Mouse (Mus musculus): ENCODE measurements around the gene Trmt10a. TPM values are rescaled to one million over a fixed set of nuclear protein-coding genes. Genes with fewer than 3 reads are reported as not detected.
A peak's percentile ranks its signal among the peaks of the same experiment; 100 is the strongest.

Gene Trmt10a
- polyA plus RNA-seq, 1 experiment from 2014 or later, result 10.9 TPM

GRCm38 (mm10) chr3:138182019-138182418 lies 38.8 kb downstream of the Trmt10a start:
- no peak overlapping the region for H3K4me3 ChIP-seq (replicated peaks)
- no peak overlapping the region for H3K9ac ChIP-seq
- 80% methylated on average over 2 of the region's 2 CpGs for WGBS
- no peaks in the 10 kb centered on the region for H3K36me3 ChIP-seq
- H3K4me2 ChIP-seq, result no peak overlapping the region
- H3K4me1 ChIP-seq, result no peaks in the 10 kb centered on the region
- H3K9me3 ChIP-seq, result no peaks in the 10 kb centered on the region
- H3K27ac ChIP-seq, result no peak overlapping the region
- no peak for ATAC-seq (ENCODE audit: insufficient read depth, low FRiP score, low read depth)
- no peaks in the 10 kb centered on the region for H3K27me3 ChIP-seq (replicated peaks)

- H3K4me3 ChIP-seq (replicated peaks), result no peak overlapping the region
- ATAC-seq (ENCODE audit: insufficient read depth, low FRiP score, low read depth), result no peak
- 75% methylated on average over 7 of the region's 7 CpGs for WGBS
- no peaks in the 10 kb centered on the region for H3K9me3 ChIP-seq
- no peaks in the 10 kb centered on the region for H3K4me1 ChIP-seq
- H3K27ac ChIP-seq, result no peak overlapping the region
- H3K9ac ChIP-seq, result no peak overlapping the region
- H3K36me3 ChIP-seq, result no peaks in the 10 kb centered on the region
- no peaks in the 10 kb centered on the region for H3K27me3 ChIP-seq (replicated peaks)
- no peak overlapping the region for H3K4me2 ChIP-seq
Measured at GRCm38 (mm10) chr3:138183371-138183770, 40.1 kb downstream of the Trmt10a start.

DNA sequence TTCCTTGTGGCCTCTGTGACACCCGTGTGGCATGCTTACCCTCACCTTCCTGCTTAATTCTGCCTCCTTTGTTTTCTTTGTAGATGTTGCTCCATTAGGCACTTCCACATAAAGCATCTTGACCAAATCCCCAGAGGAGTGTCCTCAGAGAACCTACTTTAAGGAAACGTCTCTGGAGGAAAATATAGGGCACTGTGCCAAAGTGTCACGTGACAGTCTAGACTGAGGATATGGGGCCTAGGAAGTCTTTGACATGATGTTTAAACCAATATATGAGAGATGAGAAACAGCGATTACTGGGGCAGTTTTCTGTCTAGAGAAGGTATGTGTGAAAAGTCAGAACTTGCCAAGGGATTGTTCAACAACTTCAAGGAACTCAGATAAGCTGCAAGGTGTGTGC lies 42.0 kb downstream of the Trmt10a start:
- H3K36me3 ChIP-seq, result no peaks in the 10 kb centered on the region
- H3K4me3 ChIP-seq (replicated peaks), result no peak overlapping the region
- no peak overlapping the region for H3K9ac ChIP-seq
- H3K27me3 ChIP-seq (replicated peaks), result no peaks in the 10 kb centered on the region
- 33% methylated on average over 4 of the region's 4 CpGs for WGBS
- H3K27ac ChIP-seq, result no peak overlapping the region
- 0 out of 2 replicates have a peak, but pooled peaks have one; percentile 35 for ATAC-seq (ENCODE audit: insufficient read depth, low FRiP score, low read depth)
- H3K4me2 ChIP-seq, result no peak overlapping the region
- no peaks in the 10 kb centered on the region for H3K4me1 ChIP-seq
- no peaks in the 10 kb centered on the region for H3K9me3 ChIP-seq

GRCm38 (mm10) chr3:138185995-138186930 lies 43.0 kb downstream of the Trmt10a start:
- Histone ChIP-seq H3K4me2 (no peak overlapping the region), H3K9me3 (no peaks in the 10 kb centered on the region), H3K4me3 (replicated peaks) (no peak overlapping the region), H3K27ac (no peak overlapping the region), H3K27me3 (replicated peaks) (no peaks in the 10 kb centered on the region), H3K4me1 (no peaks in the 10 kb centered on the region), H3K36me3 (no peaks in the 10 kb centered on the region), H3K9ac (no peak overlapping the region)
- WGBS, result 83% methylated on average over 26 of the region's 26 CpGs
- ATAC-seq (ENCODE audit: insufficient read depth, low FRiP score, low read depth), result no peak

DNA sequence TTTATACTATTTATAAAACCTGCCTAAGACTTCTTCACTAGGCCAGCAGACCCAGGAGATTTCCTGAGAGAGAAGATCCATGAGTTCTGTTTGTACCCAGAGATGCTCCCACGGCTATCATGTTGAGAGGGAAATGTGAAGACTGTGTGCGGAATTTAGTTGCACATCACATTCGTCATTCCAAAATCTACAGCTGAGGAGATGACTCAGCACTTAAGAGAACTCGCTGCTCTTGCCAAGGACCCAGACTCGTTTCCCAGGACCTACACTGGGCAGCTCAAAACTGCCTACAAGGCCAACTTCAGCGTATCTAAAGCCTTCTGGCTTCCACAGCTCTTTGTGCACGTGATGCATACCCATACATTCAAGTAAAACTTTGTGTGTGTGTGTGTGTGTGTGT lies 49.0 kb downstream of the Trmt10a start:
- 62% methylated on average over 7 of the region's 7 CpGs for WGBS
- no peak for ATAC-seq (ENCODE audit: insufficient read depth, low FRiP score, low read depth)
- no peaks in the 10 kb centered on the region for H3K4me1 ChIP-seq
- no peaks in the 10 kb centered on the region for H3K27me3 ChIP-seq (replicated peaks)
- no peaks in the 10 kb centered on the region for H3K9me3 ChIP-seq
- no peaks in the 10 kb centered on the region for H3K36me3 ChIP-seq
- H3K4me3 ChIP-seq (replicated peaks), result no peak overlapping the region
- H3K4me2 ChIP-seq, result no peak overlapping the region
- H3K27ac ChIP-seq, result no peak overlapping the region
- no peak overlapping the region for H3K9ac ChIP-seq

- Histone ChIP-seq H3K4me3 (replicated peaks) (no peak within 1 kb of the TSS), H3K4me1 (no peaks in the 10 kb centered on the region), H3K9me3 (no peaks in the 10 kb centered on the region), H3K36me3 (no peaks in the 10 kb centered on the region), H3K4me2 (no peak within 1 kb of the TSS), H3K27ac (no peak within 1 kb of the TSS), H3K9ac (no peak within 1 kb of the TSS), H3K27me3 (replicated peaks) (no peaks in the 10 kb centered on the region)
- no peak for ATAC-seq (ENCODE audit: insufficient read depth, low FRiP score, low read depth)
- WGBS, result 78% methylated on average over 15 of the region's 15 CpGs
Measured at GRCm38 (mm10) chr3:138193683-138194302, 50.5 kb downstream of the Trmt10a start, which contains the start of gene 4930579F01Rik. Gene 4930579F01Rik (minus strand): TSS chr3:138193825.

GRCm38 (mm10) chr3:138197093-138197492 lies 53.8 kb downstream of the Trmt10a start:
- H3K9me3 ChIP-seq, result no peaks in the 10 kb centered on the region
- 84% methylated on average over 14 of the region's 14 CpGs for WGBS
- no peaks in the 10 kb centered on the region for H3K36me3 ChIP-seq
- no peaks in the 10 kb centered on the region for H3K4me1 ChIP-seq
- H3K27ac ChIP-seq, result no peak overlapping the region
- ATAC-seq (ENCODE audit: insufficient read depth, low FRiP score, low read depth), result no peak
- no peaks in the 10 kb centered on the region for H3K27me3 ChIP-seq (replicated peaks)
- no peak overlapping the region for H3K4me2 ChIP-seq
- H3K9ac ChIP-seq, result no peak overlapping the region
- no peak overlapping the region for H3K4me3 ChIP-seq (replicated peaks)

GRCm38 (mm10) chr3:138197556-138197955 lies 54.3 kb downstream of the Trmt10a start:
- H3K27ac ChIP-seq, result no peak overlapping the region
- H3K36me3 ChIP-seq, result no peaks in the 10 kb centered on the region
- H3K27me3 ChIP-seq (replicated peaks), result no peaks in the 10 kb centered on the region
- no peak overlapping the region for H3K9ac ChIP-seq
- no peak for ATAC-seq (ENCODE audit: insufficient read depth, low FRiP score, low read depth)
- H3K4me2 ChIP-seq, result no peak overlapping the region
- no peaks in the 10 kb centered on the region for H3K4me1 ChIP-seq
- 65% methylated on average over 9 of the region's 9 CpGs for WGBS
- no peak overlapping the region for H3K4me3 ChIP-seq (replicated peaks)
- H3K9me3 ChIP-seq, result no peaks in the 10 kb centered on the region

DNA sequence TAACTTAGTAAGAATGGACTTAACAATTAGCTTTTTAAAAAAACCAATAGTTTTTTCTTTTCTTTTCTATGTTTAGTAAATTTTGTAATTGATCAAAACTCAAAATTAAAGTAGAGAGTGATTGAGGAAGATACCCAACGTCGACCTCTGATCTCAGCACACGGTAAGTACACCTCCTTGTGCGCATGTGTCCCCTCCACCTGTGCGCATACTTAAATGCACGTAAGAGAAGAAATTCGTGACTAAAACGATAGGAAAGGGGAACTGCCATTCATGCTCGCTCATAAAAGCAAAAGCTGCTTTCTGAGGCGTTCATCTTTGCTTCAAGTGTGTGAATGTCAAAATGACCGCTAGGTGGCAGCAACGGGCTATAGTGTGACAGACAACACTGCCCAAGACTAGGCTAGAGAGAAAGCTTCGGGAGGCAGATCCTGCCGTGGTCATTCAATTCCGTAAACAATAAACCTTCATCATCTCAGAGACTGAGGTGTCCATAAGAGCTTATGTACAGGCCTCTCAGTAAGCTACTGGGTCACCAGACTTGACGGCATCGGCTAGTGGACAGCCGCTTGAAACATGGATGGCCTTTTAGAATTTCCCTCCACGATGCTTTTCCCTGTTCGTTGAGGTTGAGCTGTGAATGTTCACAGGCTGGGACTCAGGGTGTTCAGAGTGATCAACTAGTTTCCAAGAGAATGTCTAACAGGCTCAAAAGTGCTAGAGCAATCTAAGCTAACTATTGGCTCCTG lies 54.9 kb downstream of the Trmt10a start:
- peak; percentile 50; the same call in 1 of the 2 replicates for ATAC-seq (ENCODE audit: insufficient read depth, low FRiP score, low read depth)
- 0 out of 2 replicates have a peak overlapping the region, but pooled peaks have one; percentile 3 for H3K4me3 ChIP-seq (replicated peaks)
- 26% methylated on average over 20 of the region's 20 CpGs for WGBS

GRCm38 (mm10) chr3:138198722-138199068 lies 55.4 kb downstream of the Trmt10a start:
- ATAC-seq (ENCODE audit: insufficient read depth, low FRiP score, low read depth), result no peak
- Histone ChIP-seq H3K9ac (no peak overlapping the region), H3K36me3 (no peaks in the 10 kb centered on the region), H3K4me2 (no peak overlapping the region), H3K4me1 (no peaks in the 10 kb centered on the region), H3K27ac (no peak overlapping the region), H3K4me3 (replicated peaks) (no peak overlapping the region), H3K9me3 (no peaks in the 10 kb centered on the region), H3K27me3 (replicated peaks) (no peaks in the 10 kb centered on the region)
- 80% methylated on average over 7 of the region's 7 CpGs for WGBS

More for the DNA sequence above, 54.9 kb downstream of the Trmt10a start:
- Histone ChIP-seq H3K4me2 (peak overlapping the region; percentile 45), H3K9me3 (no peaks in the 10 kb centered on the region), H3K27ac (no peak overlapping the region), H3K9ac (no peak overlapping the region), H3K36me3 (no peaks in the 10 kb centered on the region), H3K4me1 (no peaks in the 10 kb centered on the region), H3K27me3 (replicated peaks) (no peaks in the 10 kb centered on the region)

- Histone ChIP-seq H3K27ac (no peak overlapping the region), H3K4me3 (replicated peaks) (no peak overlapping the region), H3K4me2 (no peak overlapping the region), H3K27me3 (replicated peaks) (no peaks in the 10 kb centered on the region), H3K4me1 (no peaks in the 10 kb centered on the region), H3K9me3 (peaks cover 3% of the 10 kb centered on the region; the same call in 1 of the 2 replicates), H3K36me3 (no peaks in the 10 kb centered on the region), H3K9ac (no peak overlapping the region)
- ATAC-seq (ENCODE audit: insufficient read depth, low FRiP score, low read depth), result no peak
- 84% methylated on average over 3 of the region's 3 CpGs for WGBS
Measured at GRCm38 (mm10) chr3:138208821-138209220, 65.6 kb downstream of the Trmt10a start.

Measured in stomach, embryonic 15.5 days (tissue).